Mouse (Mus musculus): Measurements from ENCODE around the gene Osbpl2.

The Osbpl2 gene

GRCm38 (mm10) chr2:180118661-180119438 is at the start of gene Osbpl2:
Gene Osbpl2, plus strand, starts transcription at chr2:180119306.
- peak; percentile 54; the same call in 1 of the 2 replicates for TF ChIP-seq GATA4 (IDR thresholded peaks at IDR 0.05; ENCODE audit: insufficient replicate concordance, low read length)

DNA sequence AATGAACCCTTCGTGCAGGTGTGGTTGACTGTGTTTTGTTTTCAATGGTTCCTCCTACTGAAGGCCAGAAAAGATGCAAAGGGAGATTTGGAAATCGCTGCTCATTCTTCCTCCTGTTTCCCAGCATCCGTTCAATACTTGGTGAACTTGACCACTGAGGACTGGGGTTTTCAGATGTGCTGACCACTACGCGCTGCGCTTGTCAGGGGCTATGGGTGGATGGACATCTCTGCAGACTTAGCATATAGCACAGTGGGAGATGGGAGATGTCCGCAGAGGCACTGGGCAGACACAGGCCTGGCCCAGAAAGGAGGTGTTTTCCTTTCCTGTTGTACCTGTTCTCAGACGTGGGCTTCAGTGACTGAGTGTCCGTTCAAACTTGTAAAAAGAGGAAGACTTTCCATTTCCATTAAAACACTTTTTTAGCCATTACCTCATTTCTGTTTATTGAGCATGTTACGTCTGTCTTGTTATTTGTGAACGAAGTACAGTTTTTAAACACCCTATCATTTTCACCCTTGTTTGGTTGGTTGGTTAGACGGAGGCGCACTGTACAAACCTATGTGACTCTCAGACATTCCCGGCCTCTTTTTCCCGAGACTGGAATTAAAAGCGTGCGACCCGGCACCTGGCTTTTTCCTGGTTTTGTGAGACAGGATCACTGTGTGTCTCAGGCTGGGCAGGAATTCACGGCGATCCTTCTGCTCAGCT is 49.2 kb upstream of the Osbpl2 start:
- no peak for TF ChIP-seq GATA4 (IDR thresholded peaks at IDR 0.05; ENCODE audit: insufficient replicate concordance, low read length)

GRCm38 (mm10) chr2:180070481-180071453 is 48.3 kb upstream of the Osbpl2 start, which contains the start of gene Mtg2:
Gene Mtg2, plus strand, starts transcription at chr2:180070588.
- TF ChIP-seq GATA4 (IDR thresholded peaks at IDR 0.05; ENCODE audit: insufficient replicate concordance, low read length) = no peak

DNA sequence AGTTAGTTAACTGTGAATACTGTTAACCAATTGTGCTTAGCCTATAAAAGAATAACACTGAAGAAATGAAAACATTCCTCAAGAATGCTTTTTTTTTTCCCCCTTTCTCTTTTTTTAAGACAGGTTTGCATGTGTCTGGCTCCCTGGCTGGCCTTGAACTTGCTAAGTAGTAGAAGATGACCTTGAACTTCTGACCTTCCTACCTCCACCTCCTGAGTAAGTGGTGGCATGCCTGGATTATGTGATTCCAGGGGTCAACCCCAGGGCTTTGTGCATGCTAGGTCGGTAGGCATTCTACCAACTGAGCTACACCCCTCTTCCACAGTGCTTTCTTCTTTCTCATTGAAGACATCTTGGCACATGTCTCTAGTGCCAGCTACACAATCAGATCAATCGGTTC is 47.4 kb upstream of the Osbpl2 start:
- TF ChIP-seq GATA4 (IDR thresholded peaks at IDR 0.05; ENCODE audit: insufficient replicate concordance, low read length) = no peak

- TF ChIP-seq GATA4 (IDR thresholded peaks at IDR 0.05; ENCODE audit: insufficient replicate concordance, low read length) = no peak
These were observed 46.2 kb upstream of the Osbpl2 start for GRCm38 (mm10) chr2:180072886-180073285.

DNA sequence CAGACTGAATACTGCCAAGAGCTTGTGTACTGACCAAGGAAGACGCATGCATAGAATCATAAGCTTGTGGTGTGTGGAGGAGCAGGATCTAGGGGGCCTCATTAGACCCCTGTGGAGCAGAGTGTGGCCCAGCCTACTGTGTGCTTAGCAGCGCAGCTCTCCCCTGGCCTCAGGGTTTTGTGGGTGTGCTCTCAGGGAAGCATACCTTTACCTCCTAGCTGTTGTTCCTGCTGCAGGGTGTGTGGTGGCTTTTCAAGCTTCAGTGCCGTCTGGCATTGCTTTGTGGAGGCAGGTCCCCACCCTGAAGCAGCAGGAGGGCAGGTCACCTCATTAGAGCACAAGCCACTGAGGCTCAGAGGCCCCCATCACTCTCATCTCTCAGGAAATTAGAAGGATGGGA is 41.5 kb upstream of the Osbpl2 start:
- no peak for TF ChIP-seq GATA4 (IDR thresholded peaks at IDR 0.05; ENCODE audit: insufficient replicate concordance, low read length)

- no peak for TF ChIP-seq GATA4 (IDR thresholded peaks at IDR 0.05; ENCODE audit: insufficient replicate concordance, low read length)
These were observed 38.4 kb upstream of the Osbpl2 start for GRCm38 (mm10) chr2:180080680-180081079.

GRCm38 (mm10) chr2:180083063-180083462 is 36.0 kb upstream of the Osbpl2 start:
- no peak for TF ChIP-seq GATA4 (IDR thresholded peaks at IDR 0.05; ENCODE audit: insufficient replicate concordance, low read length)

DNA sequence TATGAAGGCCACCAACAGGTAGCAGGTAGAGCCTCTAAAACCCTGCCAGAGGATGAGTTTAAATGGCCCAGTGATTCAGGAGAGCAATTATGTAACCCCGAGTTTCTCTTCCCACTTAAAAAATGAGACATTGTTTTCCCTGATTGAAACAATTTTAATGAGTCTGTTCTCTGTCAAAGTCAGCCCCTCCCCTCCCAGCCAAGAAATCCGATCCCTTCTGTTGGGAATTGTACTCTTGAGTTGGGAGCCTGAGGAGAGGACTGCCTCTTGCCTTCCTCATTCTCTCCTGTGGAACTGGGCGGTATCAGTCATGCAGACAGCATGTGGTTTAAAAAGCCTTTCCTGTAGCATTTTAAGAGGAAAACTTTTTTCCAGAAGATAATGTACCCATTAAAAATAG is 34.5 kb upstream of the Osbpl2 start:
- no peak for TF ChIP-seq GATA4 (IDR thresholded peaks at IDR 0.05; ENCODE audit: insufficient replicate concordance, low read length)

DNA sequence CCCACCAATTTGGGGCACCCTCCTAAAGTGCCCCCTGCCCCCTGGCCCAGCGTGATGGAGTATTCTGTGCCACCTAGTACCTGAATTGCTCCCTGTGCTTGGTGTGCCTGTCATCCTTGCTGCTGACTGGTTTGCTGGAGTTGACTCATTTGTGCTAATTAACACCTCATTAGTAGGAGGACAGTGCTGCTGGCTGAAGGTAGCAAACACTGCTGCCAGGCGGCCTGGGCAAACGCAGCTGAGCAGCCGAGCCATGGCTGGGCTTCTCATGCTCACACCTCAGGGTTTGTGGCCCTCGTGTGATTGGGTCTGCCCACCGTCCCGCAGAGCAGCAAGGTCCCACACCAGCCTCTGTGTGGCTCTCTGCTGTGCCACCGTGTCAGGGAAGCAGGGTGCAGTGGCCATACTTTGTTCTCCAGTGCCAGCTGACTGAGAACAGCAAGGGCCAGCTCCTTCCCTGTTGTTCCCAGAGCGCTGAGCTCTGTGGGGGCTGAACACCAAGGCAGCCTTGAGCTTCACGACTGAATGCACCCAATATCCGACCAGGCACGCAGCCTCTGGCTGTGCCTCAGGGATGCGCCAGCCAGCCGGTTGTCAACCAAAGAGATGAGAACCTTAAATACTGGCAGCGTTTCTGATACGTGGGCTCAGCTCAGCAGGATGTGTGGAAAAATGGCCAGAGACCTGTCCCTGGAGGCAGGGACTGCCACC is 33.0 kb upstream of the Osbpl2 start:
- TF ChIP-seq GATA4 (IDR thresholded peaks at IDR 0.05; ENCODE audit: insufficient replicate concordance, low read length) = no peak

GRCm38 (mm10) chr2:180086637-180087027 is 32.5 kb upstream of the Osbpl2 start:
- TF ChIP-seq GATA4 (IDR thresholded peaks at IDR 0.05; ENCODE audit: insufficient replicate concordance, low read length) = no peak

- TF ChIP-seq GATA4 (IDR thresholded peaks at IDR 0.05; ENCODE audit: insufficient replicate concordance, low read length) = no peak
These were observed 31.6 kb upstream of the Osbpl2 start for GRCm38 (mm10) chr2:180087472-180087871.

DNA sequence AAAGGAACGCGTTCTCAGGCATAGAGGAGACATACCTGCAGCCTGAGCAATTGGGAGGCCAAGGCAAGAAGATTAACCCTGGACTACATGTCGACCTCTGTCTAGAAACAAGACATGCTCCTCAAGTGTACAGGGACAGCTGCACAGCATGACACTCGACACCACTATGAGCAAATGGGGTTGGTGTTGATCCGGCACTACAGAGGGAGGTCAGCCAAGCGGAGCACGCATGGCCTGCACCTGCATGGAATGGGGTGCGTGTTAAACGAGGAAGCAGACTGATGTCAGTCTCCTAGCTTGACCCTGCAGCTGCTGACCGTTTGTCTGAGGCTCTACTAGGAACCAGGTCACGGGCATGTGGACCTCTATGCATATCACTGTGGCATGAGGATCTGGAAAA is 28.8 kb upstream of the Osbpl2 start:
- no peak for TF ChIP-seq GATA4 (IDR thresholded peaks at IDR 0.05; ENCODE audit: insufficient replicate concordance, low read length)

- TF ChIP-seq GATA4 (IDR thresholded peaks at IDR 0.05; ENCODE audit: insufficient replicate concordance, low read length) = no peak
These were observed 23.4 kb upstream of the Osbpl2 start for GRCm38 (mm10) chr2:180095711-180096110.

DNA sequence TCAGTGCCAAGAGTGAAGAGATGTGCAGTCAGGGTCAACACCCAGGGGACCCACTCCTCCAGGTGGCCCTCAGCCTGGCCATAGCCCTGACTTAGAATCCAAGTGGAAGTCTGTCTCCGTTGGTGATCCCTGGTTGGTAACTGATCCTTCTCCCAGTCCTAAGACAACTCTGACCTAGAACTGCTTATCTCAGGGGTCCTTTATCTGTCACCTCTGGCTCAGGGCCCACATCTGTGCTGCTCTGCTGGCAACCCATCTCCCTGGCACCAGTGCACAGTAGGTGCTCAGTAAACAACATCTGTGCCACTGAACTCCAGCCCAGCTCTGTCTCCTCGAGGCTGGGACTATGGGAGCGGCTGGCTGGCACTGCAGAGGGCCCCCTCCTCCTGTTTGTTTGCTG is 21.5 kb upstream of the Osbpl2 start:
- TF ChIP-seq GATA4 (IDR thresholded peaks at IDR 0.05; ENCODE audit: insufficient replicate concordance, low read length) = no peak

All from liver, adult (tissue).